In genomic region chr1:123933812-123934727, GRCm38 (mm10) we compare ENCODE assay signal across 13 mouse cellular contexts.
DNase-seq lines count a peak whose midpoint lies in the region; ATAC-seq and TF ChIP-seq lines count a peak whose summit lies in the region.
"Had no signal": no experiment of that assay in that cellular context is flagged by ENCODE, and none has a peak within 500 bp of the region (broad histone marks: within the 10 kb centered on the region; RNA-seq: fewer than 3 reads in every experiment).

No protein-coding gene starts in this region.

- H3K27me3 ChIP-seq in heart, embryonic 10.5 days (ENCODE audit: insufficient read depth, poor library complexity, severe bottlenecking) = no peaks in the 10 kb centered on the region
- no peaks in the 10 kb centered on the region for H3K27me3 ChIP-seq in lung, postnatal 0 days (replicated peaks; ENCODE audit: insufficient read depth, low read length)
- H3K27me3 ChIP-seq in kidney, embryonic 16.5 days (ENCODE audit: insufficient read depth, low read length) = no peaks in the 10 kb centered on the region
- H3K27me3 ChIP-seq: liver, embryonic 15.5 days; midbrain, embryonic 13.5 days; neural tube, embryonic 13.5 days had no signal

- no peak for ATAC-seq in lung, postnatal 0 days
- peak; percentile 77 for ATAC-seq in kidney, embryonic 16.5 days (ENCODE audit: low FRiP score, low TSS enrichment)
- ATAC-seq: midbrain, embryonic 13.5 days had no signal

- H3K4me2 ChIP-seq in lung, postnatal 0 days (replicated peaks; ENCODE audit: low read depth, low read length) = no peak overlapping the region
- H3K4me2 ChIP-seq in kidney, embryonic 16.5 days (replicated peaks; ENCODE audit: low read depth, low read length) = peak overlapping the region; percentile 21; the same call in 1 of the 2 replicates
- H3K4me2 ChIP-seq: liver, embryonic 15.5 days; midbrain, embryonic 13.5 days; neural tube, embryonic 13.5 days had no signal

- no peak overlapping the region for H3K9ac ChIP-seq in lung, postnatal 0 days (replicated peaks; ENCODE audit: low read depth)
- H3K9ac ChIP-seq in kidney, embryonic 16.5 days (replicated peaks; ENCODE audit: low read length) = no peak overlapping the region
- H3K9ac ChIP-seq: liver, embryonic 15.5 days; midbrain, embryonic 13.5 days; neural tube, embryonic 13.5 days had no signal

- 73% methylated on average over 7 of the region's 7 CpGs for WGBS in heart, embryonic 10.5 days
- 49% methylated on average over 7 of the region's 7 CpGs for WGBS in lung, postnatal 0 days
- 40% methylated on average over 7 of the region's 7 CpGs for WGBS in kidney, embryonic 16.5 days

- TF ChIP-seq CTCF in lung, postnatal 0 days (IDR thresholded peaks at IDR 0.05) = no peak

- no peak overlapping the region for H3K27ac ChIP-seq in heart, embryonic 10.5 days
- H3K27ac ChIP-seq in lung, postnatal 0 days (ENCODE audit: low read length) = no peak overlapping the region
- H3K27ac ChIP-seq in kidney, embryonic 16.5 days (ENCODE audit: low read length) = 0 out of 2 replicates have a peak overlapping the region, but pooled peaks have one; percentile 50
- H3K27ac ChIP-seq: hindbrain, embryonic 10.5 days; liver, embryonic 15.5 days; midbrain, embryonic 13.5 days; neural tube, embryonic 13.5 days had no signal

- H3K4me1 ChIP-seq in heart, embryonic 10.5 days = no peaks in the 10 kb centered on the region
- H3K4me1 ChIP-seq in lung, postnatal 0 days (ENCODE audit: insufficient read depth, low read depth, low read length) = no peaks in the 10 kb centered on the region
- no peaks in the 10 kb centered on the region for H3K4me1 ChIP-seq in kidney, embryonic 16.5 days (ENCODE audit: insufficient read depth, low read length)
- H3K4me1 ChIP-seq: hindbrain, embryonic 10.5 days; liver, embryonic 15.5 days; midbrain, embryonic 13.5 days; neural tube, embryonic 13.5 days had no signal

- H3K9me3 ChIP-seq in heart, embryonic 10.5 days = no peaks in the 10 kb centered on the region
- H3K9me3 ChIP-seq in lung, postnatal 0 days (ENCODE audit: low read length) = no peaks in the 10 kb centered on the region
- no peaks in the 10 kb centered on the region for H3K9me3 ChIP-seq in kidney, embryonic 16.5 days (ENCODE audit: low read length)
- H3K9me3 ChIP-seq: hindbrain, embryonic 10.5 days; liver, embryonic 15.5 days; midbrain, embryonic 13.5 days; neural tube, embryonic 13.5 days had no signal

- peak; percentile 14 to 35 for DNase-seq in heart, adult 18-20 months
- no peak for DNase-seq in heart, embryonic 10.5 days (ENCODE audit: low spot score)
- DNase-seq in lung, postnatal 0 days (ENCODE audit: low spot score) = peak; percentile 27
- no peak for DNase-seq in lung, postnatal 10 days
- peak; percentile 22 for DNase-seq in telencephalon, adult 2 months (ENCODE audit: low read depth, low spot score)
- no peak for DNase-seq in thymus, postnatal 36 days
- DNase-seq in embryo, embryonic 9.5 days (ENCODE audit: extremely low spot score) = no peak
- DNase-seq: thymus, postnatal 25 days had no signal

- H3K36me3 ChIP-seq in heart, embryonic 10.5 days = no peaks in the 10 kb centered on the region
- H3K36me3 ChIP-seq in lung, postnatal 0 days (ENCODE audit: insufficient read depth, low read length) = no peaks in the 10 kb centered on the region
- H3K36me3 ChIP-seq in kidney, embryonic 16.5 days (ENCODE audit: insufficient read depth, low read length) = no peaks in the 10 kb centered on the region
- H3K36me3 ChIP-seq: hindbrain, embryonic 10.5 days; liver, embryonic 15.5 days; midbrain, embryonic 13.5 days; neural tube, embryonic 13.5 days had no signal

- no peak overlapping the region for H3K4me3 ChIP-seq in heart, embryonic 10.5 days
- no peak overlapping the region for H3K4me3 ChIP-seq in lung, postnatal 0 days (ENCODE audit: low read depth, low read length)
- no peak overlapping the region for H3K4me3 ChIP-seq in kidney, embryonic 16.5 days (ENCODE audit: low read length)
- H3K4me3 ChIP-seq: hindbrain, embryonic 10.5 days; liver, embryonic 15.5 days; midbrain, embryonic 13.5 days; neural tube, embryonic 13.5 days had no signal

- no peak for TF ChIP-seq EP300 in lung, postnatal 0 days (IDR thresholded peaks at IDR 0.05)

Comparison
In these comparisons a context has a peak if more than half of its experiments do, and no peak if none do; other contexts are left out.
1. DNase-seq: peak in heart, adult 18-20 months (2 of 2), lung, postnatal 0 days (single experiment) and telencephalon, adult 2 months (single experiment); none in heart, embryonic 10.5 days (single experiment), lung, postnatal 10 days (single experiment), thymus, postnatal 36 days (0 of 2) and embryo, embryonic 9.5 days (single experiment).